Comparison of ENCODE assay signal across 16 mouse cellular contexts in genomic region chr9:71162858-71163740, GRCm38 (mm10). TPM values are rescaled to one million over a fixed set of nuclear protein-coding genes. Genes with fewer than 3 reads are reported as not detected.
DNase-seq lines count a peak whose midpoint lies in the region; ATAC-seq and TF ChIP-seq lines count a peak whose summit lies in the region.
"Had no signal": no experiment of that assay in that cellular context is flagged by ENCODE, and none has a peak within 500 bp of the region (broad histone marks: within the 10 kb centered on the region; RNA-seq: fewer than 3 reads in every experiment).

No protein-coding gene starts in this region.

- TF ChIP-seq POLR2A in MEL (IDR thresholded peaks at IDR 0.05; ENCODE audit: control insufficient read depth in 1 of 2, insufficient read depth in 1 of 2, low read depth in 1 of 2, low read length in 2 of 2, poor library complexity in 1 of 2), result peak in 1 of 2 experiments; percentile 65; a peak in 2 of 4 replicates

- TF ChIP-seq RAD21 in MEL (IDR thresholded peaks at IDR 0.05; ENCODE audit: low read depth, low read length), result no peak

- peaks cover 34 to 58% of the 10 kb centered on the region in 2 experiments for H3K4me1 ChIP-seq in MEL (ENCODE audit: control insufficient read depth in 1 of 2, insufficient read depth in 2 of 2, low read length in 2 of 2)
- H3K4me1 ChIP-seq in heart, embryonic 10.5 days, result no peaks in the 10 kb centered on the region

- peak overlapping the region; percentile 99 for H3K27ac ChIP-seq in MEL (ENCODE audit: control insufficient read depth, low read depth, low read length)
- H3K27ac ChIP-seq in heart, embryonic 10.5 days, result no peak overlapping the region
- H3K27ac ChIP-seq: hindbrain, embryonic 13.5 days; midbrain, embryonic 13.5 days had no signal

- H3K27me3 ChIP-seq in MEL (ENCODE audit: control insufficient read depth in 1 of 2, insufficient read depth in 2 of 2, low read length in 2 of 2), result no peaks in the 10 kb centered on the region
- H3K27me3 ChIP-seq in heart, embryonic 10.5 days (ENCODE audit: insufficient read depth, poor library complexity, severe bottlenecking), result no peaks in the 10 kb centered on the region
- H3K27me3 ChIP-seq: hindbrain, embryonic 13.5 days; midbrain, embryonic 13.5 days had no signal

- H3K4me3 ChIP-seq in MEL (ENCODE audit: control insufficient read depth in 1 of 2, insufficient read depth in 1 of 2, low read depth in 2 of 2, low read length in 2 of 2), result peak overlapping the region; percentile 70 to 74
- no peak overlapping the region for H3K4me3 ChIP-seq in heart, embryonic 10.5 days
- H3K4me3 ChIP-seq: hindbrain, embryonic 13.5 days; midbrain, embryonic 13.5 days had no signal

- TF ChIP-seq EP300 in MEL (IDR thresholded peaks at IDR 0.05; ENCODE audit: low read depth in 1 of 2, low read length in 2 of 2), result peak; percentile 36; a peak in 2 of 4 replicates

- H3K36me3 ChIP-seq in MEL (ENCODE audit: control insufficient read depth in 1 of 2, insufficient read depth in 2 of 2, low read length in 2 of 2), result peaks cover 0 to 58% of the 10 kb centered on the region in 2 experiments; a peak in 2 of 4 replicates
- no peaks in the 10 kb centered on the region for H3K36me3 ChIP-seq in heart, embryonic 10.5 days
- H3K36me3 ChIP-seq: hindbrain, embryonic 13.5 days; midbrain, embryonic 13.5 days had no signal

- no peak for TF ChIP-seq CTCF in MEL (IDR thresholded peaks at IDR 0.05 in 2 of 3, conservative IDR thresholded peaks at IDR 0.05 in 1 of 3; ENCODE audit: control insufficient read depth in 1 of 3, insufficient read depth in 1 of 3, low read depth in 2 of 3, low read length in 3 of 3, poor library complexity in 1 of 3, severe bottlenecking in 1 of 3)

- WGBS in heart, embryonic 10.5 days, result 55% methylated on average over 12 of the region's 12 CpGs

- peak; percentile 59 for DNase-seq in 416B (ENCODE audit: low read depth)
- peak; percentile 76 for DNase-seq in MEL (ENCODE audit: low read depth, low spot score)
- DNase-seq in liver, result peak; percentile 78
- peak; percentile 76 for DNase-seq in naive thymus-derived CD4-positive, alpha-beta T cell, adult 2 months (ENCODE audit: low read depth)
- DNase-seq in heart, embryonic 10.5 days (ENCODE audit: low spot score), result no peak
- no peak for DNase-seq in Muller cell, postnatal 12 days (ENCODE audit: inconsistent ontology term)
- DNase-seq: adrenal gland, postnatal 14 days; gastrocnemius, postnatal 25 days; kidney, adult 11 months; layer of hippocampus, postnatal 36 days; right cerebral cortex, postnatal 25 days had no signal

- no peak for ATAC-seq in megakaryocyte-erythroid progenitor cell, adult 5-6 weeks (replicated peaks; ENCODE audit: low FRiP score, low TSS enrichment, poor library complexity, severe bottlenecking)
- ATAC-seq: lung, postnatal 0 days; midbrain, embryonic 13.5 days had no signal

- no peaks in the 10 kb centered on the region for H3K9me3 ChIP-seq in MEL (replicated peaks; ENCODE audit: insufficient read depth, low read length)
- H3K9me3 ChIP-seq in heart, embryonic 10.5 days, result no peaks in the 10 kb centered on the region
- H3K9me3 ChIP-seq: hindbrain, embryonic 13.5 days; midbrain, embryonic 13.5 days had no signal

- H3K9ac ChIP-seq in MEL (ENCODE audit: control insufficient read depth, low read depth, low read length, poor library complexity, severe bottlenecking), result peak overlapping the region; percentile 91
- H3K9ac ChIP-seq: hindbrain, embryonic 13.5 days; midbrain, embryonic 13.5 days had no signal

- peaks cover 22% of the 10 kb centered on the region for H3K79me2 ChIP-seq in MEL (ENCODE audit: control insufficient read depth, insufficient read depth, low read length, poor library complexity)

TF ChIP-seq in MEL, 35 proteins besides CTCF, POLR2A, EP300 and RAD21:
- peak; percentile 39 for TF ChIP-seq TBP (IDR thresholded peaks at IDR 0.05; ENCODE audit: low read depth, low read length)
- TF ChIP-seq POLR2AphosphoS2 (IDR thresholded peaks at IDR 0.05; ENCODE audit: low read length), result peak; percentile 46; the same call in 1 of the 2 replicates
- no peak for TF ChIP-seq MYB (IDR thresholded peaks at IDR 0.05; ENCODE audit: low read depth, low read length)
- TF ChIP-seq MAZ (IDR thresholded peaks at IDR 0.05; ENCODE audit: low read depth, low read length), result peak; percentile 48; the same call in 1 of the 2 replicates
- peak; percentile 55 for TF ChIP-seq ETS1 (IDR thresholded peaks at IDR 0.05; ENCODE audit: low read depth, low read length)
- no peak for TF ChIP-seq ELF1 (IDR thresholded peaks at IDR 0.05; ENCODE audit: low read depth, low read length)
- peak; percentile 30; the same call in 1 of the 2 replicates for TF ChIP-seq MXI1 (IDR thresholded peaks at IDR 0.05; ENCODE audit: low read depth, low read length)
- peak; percentile 87 for TF ChIP-seq ZNF384 (IDR thresholded peaks at IDR 0.05; ENCODE audit: low read depth, low read length)
- TF ChIP-seq GATA1 (IDR thresholded peaks at IDR 0.05; ENCODE audit: low read depth, low read length), result 0 out of 2 replicates have a peak, but pooled peaks have one; percentile 29

RNA-seq across cellular contexts. Expression of gene Aqp9, which starts 5.4 kb away (rescaled TPM):
- 64.8 and 74.3 TPM in 2 replicates for total RNA-seq in MEL (2012; rRNA removed)
- 10 to 100 TPM in 1 of 2 experiments, not detected in 1; 76.1 TPM for polyA plus RNA-seq in MEL (2012; ENCODE audit: insufficient read depth in 1 of 2, insufficient read length in 2 of 2, low read depth in 1 of 2, low replicate concordance in 2 of 2, missing spikeins in 1 of 2)
- polyA plus RNA-seq in heart, embryonic 10.5 days (2016; fragmentation: Nextera tagmentation; extraction: Ambion mirVana), result 0.31 TPM in 1 of 2 replicates, not detected in the other
- 51.4 and 74.2 TPM in 2 replicates for total RNA-seq in megakaryocyte-erythroid progenitor cell, adult 5-6 weeks (2014; fragmentation: Nextera tagmentation)
- total RNA-seq in megakaryocyte-erythroid progenitor cell, adult 5-6 weeks (2017), result 62.6 and 84.9 TPM in 2 replicates
- polyA plus RNA-seq: limb, embryonic 11.5 days had no signal

RNA-seq across cellular contexts. Expression of gene Aldh1a2, which starts 52.5 kb away (rescaled TPM):
- not detected in 2 replicates for total RNA-seq in MEL (2012; rRNA removed)
- polyA plus RNA-seq in MEL (2012; ENCODE audit: insufficient read depth in 1 of 2, insufficient read length in 2 of 2, low read depth in 1 of 2, low replicate concordance in 2 of 2, missing spikeins in 1 of 2), result not detected
- 21.5 and 33.3 TPM in 2 replicates for polyA plus RNA-seq in heart, embryonic 10.5 days (2016; fragmentation: Nextera tagmentation; extraction: Ambion mirVana)
- total RNA-seq in megakaryocyte-erythroid progenitor cell, adult 5-6 weeks (2014; fragmentation: Nextera tagmentation), result 0.70 TPM in 1 of 2 replicates, not detected in the other
- not detected in 2 replicates for total RNA-seq in megakaryocyte-erythroid progenitor cell, adult 5-6 weeks (2017)

Comparison
In these comparisons a context has a peak if more than half of its experiments do, and no peak if none do; other contexts are left out.
1. DNase-seq: peak in 416B (single experiment), MEL (single experiment), liver (single experiment) and naive thymus-derived CD4-positive, alpha-beta T cell, adult 2 months (single experiment); none in heart, embryonic 10.5 days (single experiment) and Muller cell, postnatal 12 days (single experiment).